Mouse (Mus musculus) large intestine, adult 2 months (tissue): ENCODE data around the gene 2200002D01Rik. TPM values are rescaled to one million over a fixed set of nuclear protein-coding genes. Genes with fewer than 3 reads are reported as not detected.
A peak's percentile ranks its signal among the peaks of the same experiment; 100 is the strongest.

Experiments
- DNase-seq: peaks from one replicate; pipeline ENCODE4 v3.0.0-alpha.2; 2012; ENCODE audit warnings: low read depth, low spot score
- WGBS: fragments of 180-500 bp; shearing (Covaris S2); methylation state at CpG from one replicate; pipeline ENCODE4 v1.1.7; 2018; 5-methylcytosine and 5-hydroxymethylcytosine counted together
- polyA plus RNA-seq: library from polyadenylated mRNA; depleted of rRNA; stranded (reverse); fragments of >200 nt; gene quantifications from 2 replicates; pipeline ENCODE4 v1.2.3, GENCODE M21; 2012

2200002D01Rik gene
- polyA plus RNA-seq, 1 experiment = 527 TPM

- no peak for DNase-seq
- WGBS = 11% methylated on average over 13 of the region's 13 CpGs
Observed at GRCm38 (mm10) chr7:29280801-29281200, 32.5 kb upstream of the 2200002D01Rik start.

- 26% methylated on average over 8 of the region's 8 CpGs for WGBS
- DNase-seq = no peak
Observed at GRCm38 (mm10) chr7:29279924-29280323, 31.7 kb upstream of the 2200002D01Rik start.

- DNase-seq = no peak
Observed at GRCm38 (mm10) chr7:29279261-29279660, 31.0 kb upstream of the 2200002D01Rik start.

- WGBS = 38% methylated on average over 4 of the region's 4 CpGs
- DNase-seq = no peak
Observed at GRCm38 (mm10) chr7:29277510-29277909, 29.2 kb upstream of the 2200002D01Rik start.

- DNase-seq = no peak
- WGBS = 21% methylated on average over 5 of the region's 5 CpGs
Observed at GRCm38 (mm10) chr7:29276715-29277114, 28.4 kb upstream of the 2200002D01Rik start.

GRCm38 (mm10) chr7:29271687-29272465 is 23.6 kb upstream of the 2200002D01Rik start:
- WGBS = 22% methylated on average over 8 of the region's 8 CpGs

DNA sequence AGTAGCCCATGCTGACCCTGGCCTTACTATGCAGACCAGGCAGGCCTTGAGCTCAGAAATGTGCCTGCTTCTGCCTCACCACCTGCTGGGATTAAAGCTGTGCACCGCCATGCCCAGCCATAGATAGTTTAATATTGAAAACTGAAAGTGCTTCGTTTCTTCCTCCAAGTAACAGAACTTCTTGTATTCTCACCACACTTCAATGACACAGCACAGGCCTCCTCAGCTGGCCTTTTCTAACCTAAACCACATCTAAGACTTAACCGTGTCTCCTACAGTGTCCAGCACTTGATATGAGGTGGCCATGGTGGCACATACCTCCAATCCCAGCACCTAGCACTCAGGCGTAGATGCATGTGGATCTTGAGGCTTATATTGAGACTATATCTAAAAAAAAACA is 22.2 kb upstream of the 2200002D01Rik start:
- no peak for DNase-seq
- 36% methylated on average over 4 of the region's 4 CpGs for WGBS

More at GRCm38 (mm10) chr7:29271687-29272465, 23.6 kb upstream of the 2200002D01Rik start:
- no peak for DNase-seq

- WGBS = 25% methylated on average over 4 of the region's 4 CpGs
- no peak for DNase-seq
Observed at GRCm38 (mm10) chr7:29266931-29267330, 18.7 kb upstream of the 2200002D01Rik start.

GRCm38 (mm10) chr7:29265636-29266035 is 17.4 kb upstream of the 2200002D01Rik start:
- DNase-seq = no peak
- 56% methylated on average over 7 of the region's 7 CpGs for WGBS

GRCm38 (mm10) chr7:29263831-29264230 is 15.6 kb upstream of the 2200002D01Rik start:
- WGBS = 35% methylated on average over 3 of the region's 3 CpGs
- DNase-seq = no peak

DNA sequence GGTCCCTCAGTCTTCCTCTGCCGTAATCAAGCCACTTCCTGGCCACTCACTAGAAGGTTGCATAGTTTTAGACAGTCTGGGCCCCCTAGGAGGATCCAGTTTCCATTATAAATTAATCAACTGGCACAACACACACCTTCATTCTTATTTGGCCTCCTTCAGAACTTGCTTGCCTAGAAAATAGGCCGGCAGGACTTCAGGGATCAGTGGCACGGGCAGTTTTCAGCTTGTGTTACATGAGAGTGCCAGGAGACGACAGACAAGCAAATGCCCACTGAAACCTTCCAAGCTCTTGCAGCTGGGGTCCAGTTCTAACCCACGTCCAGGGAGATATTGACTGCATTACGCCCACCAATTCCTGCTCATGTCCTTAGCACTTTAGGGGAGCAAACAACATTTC is 13.9 kb upstream of the 2200002D01Rik start:
- no peak for DNase-seq
- WGBS = 56% methylated on average over 6 of the region's 6 CpGs

DNA sequence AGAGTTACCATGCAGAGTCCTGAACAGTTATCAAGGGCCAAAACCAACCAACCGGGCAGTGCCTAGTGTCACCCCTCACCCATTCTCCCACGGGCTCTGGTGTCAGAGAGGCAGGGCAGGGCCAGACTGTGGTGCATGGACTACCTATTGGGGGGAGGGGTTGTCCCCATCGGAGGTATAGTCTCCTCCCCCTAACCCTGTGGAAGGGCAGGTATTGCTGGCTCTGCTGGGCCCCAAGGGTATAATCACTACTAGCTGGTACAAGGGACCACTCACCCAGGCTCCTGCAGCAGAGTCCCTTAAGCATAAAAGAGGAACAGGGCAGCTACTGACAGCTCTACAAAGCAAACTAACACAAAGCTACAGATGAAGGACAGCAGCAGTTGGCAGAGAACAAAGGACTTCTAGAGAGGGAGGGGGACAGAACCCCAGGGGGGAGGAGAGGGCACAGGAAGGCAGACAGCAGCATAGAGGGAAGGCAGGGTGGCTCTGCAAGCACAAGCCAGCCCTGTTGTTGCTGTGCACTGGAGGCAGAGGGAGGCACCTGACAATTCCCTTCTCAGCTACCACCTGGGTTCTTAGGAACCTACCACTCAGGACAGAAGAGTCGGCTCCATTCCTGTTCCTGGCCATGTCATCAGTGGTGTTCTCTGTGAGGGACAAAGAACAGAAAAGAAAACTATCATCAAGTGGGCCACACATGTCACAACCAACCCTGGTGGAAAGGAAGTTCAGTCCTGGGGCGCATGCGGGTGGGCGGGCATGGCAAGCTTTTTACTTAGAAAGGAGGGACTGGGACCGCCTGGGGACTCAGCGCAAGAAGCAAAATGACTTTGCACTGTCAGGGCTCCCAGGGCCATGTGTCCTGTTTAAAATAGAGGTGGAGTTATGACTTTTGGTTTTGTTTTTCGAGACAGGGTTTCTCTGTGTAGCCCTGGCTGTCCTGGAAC is 11.8 kb upstream of the 2200002D01Rik start:
- DNase-seq = no peak
- 65% methylated on average over 10 of the region's 10 CpGs for WGBS

- WGBS = 29% methylated on average over 1 of the region's 1 CpGs
- no peak for DNase-seq
Observed at GRCm38 (mm10) chr7:29257368-29257767, 9.1 kb upstream of the 2200002D01Rik start.

DNA sequence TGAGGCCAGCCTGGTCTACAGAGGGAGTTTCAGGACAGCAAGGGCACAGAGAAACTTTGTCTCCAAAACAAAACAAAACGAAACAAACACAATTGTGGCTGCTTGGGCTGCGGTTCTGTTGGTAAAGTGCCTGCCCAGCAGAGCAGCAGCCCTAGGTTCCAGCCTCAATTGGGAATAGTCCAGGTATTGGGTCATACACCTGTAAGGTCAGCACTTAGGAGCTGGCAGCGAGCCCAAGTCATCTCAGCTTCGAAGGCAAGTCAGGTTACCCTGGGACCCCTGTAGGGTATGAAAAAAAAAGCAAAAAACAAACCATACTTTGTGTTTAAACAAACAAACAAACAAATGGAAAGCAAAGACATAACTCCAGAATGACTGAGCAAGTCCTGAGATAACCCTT is 7.6 kb upstream of the 2200002D01Rik start:
- DNase-seq = no peak
- WGBS = 39% methylated on average over 4 of the region's 4 CpGs

GRCm38 (mm10) chr7:29253842-29254241 is 5.6 kb upstream of the 2200002D01Rik start:
- no peak for DNase-seq
- 17% methylated on average over 5 of the region's 5 CpGs for WGBS

DNA sequence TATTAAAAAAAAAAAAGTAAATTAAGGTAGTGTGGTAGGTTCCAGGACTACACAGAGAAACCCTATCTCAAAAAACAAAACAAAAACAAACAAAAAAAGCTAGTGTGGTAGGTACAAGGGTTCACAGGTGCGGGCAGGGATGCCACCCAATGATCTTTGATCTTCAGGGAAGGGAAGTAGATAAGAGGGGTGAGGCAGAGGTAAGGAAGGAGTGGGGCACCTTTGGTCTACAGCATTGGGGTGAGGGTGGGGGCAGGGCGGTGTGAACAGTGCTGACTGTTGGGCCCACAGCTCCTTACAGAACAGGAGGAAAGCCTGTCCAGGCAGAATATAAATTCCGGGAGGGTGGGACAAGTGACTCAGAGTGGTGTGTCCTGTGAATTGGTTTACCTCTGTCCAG is 2.9 kb upstream of the 2200002D01Rik start:
- WGBS = 22% methylated on average over 3 of the region's 3 CpGs
- DNase-seq = peak; percentile 92

- DNase-seq = no peak
- 10% methylated on average over 19 of the region's 19 CpGs for WGBS
Observed at GRCm38 (mm10) chr7:29247706-29248105, 560 bp downstream of the 2200002D01Rik start.

DNA sequence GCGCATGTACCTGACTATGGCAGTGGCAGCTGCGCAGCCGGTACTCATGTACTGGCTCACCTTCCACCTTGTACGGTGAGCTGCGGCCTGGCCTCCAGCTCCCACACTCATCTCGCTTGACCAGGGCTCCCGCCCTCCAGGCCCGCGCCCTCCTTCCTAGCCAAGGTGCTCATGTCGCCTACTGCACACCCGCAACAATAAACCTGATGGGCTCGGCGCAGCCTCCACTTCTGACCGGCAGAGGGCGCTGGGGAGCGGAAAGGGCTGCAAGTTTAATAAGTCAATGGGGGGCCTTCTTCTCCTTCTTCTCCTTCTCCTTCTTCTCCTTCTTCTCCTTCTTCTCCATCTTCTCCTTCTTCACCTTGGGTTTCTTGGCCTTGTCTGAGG is 959 bp downstream of the 2200002D01Rik start:
- DNase-seq = no peak
- 17% methylated on average over 16 of the region's 16 CpGs for WGBS

GRCm38 (mm10) chr7:29246619-29247313 is 1.5 kb downstream of the 2200002D01Rik start:
- 42% methylated on average over 21 of the region's 21 CpGs for WGBS
- no peak for DNase-seq

DNA sequence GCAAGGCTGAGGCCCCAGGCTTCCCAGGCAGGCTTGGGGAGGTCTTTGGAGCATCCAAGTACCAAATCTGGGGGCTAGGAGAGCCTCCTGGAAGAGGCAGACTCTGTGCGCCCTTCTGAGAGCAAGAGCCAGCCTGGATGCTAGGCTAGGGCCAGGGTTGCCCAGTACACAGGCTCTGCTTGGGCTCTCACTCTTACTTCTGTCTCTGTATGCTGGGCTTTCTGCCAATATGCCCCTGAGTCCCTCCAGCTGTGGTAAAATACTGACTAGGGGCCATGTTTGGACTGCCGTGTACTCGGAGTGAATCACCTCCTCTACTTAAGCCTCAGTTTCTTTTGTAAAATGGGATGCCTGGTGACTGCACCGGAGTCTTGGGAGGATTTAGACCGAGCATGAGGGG is 2.3 kb downstream of the 2200002D01Rik start:
- 64% methylated on average over 5 of the region's 5 CpGs for WGBS

More for the DNA sequence above, 2.3 kb downstream of the 2200002D01Rik start:
- DNase-seq = no peak
